Mouse (Mus musculus) ES-Bruce4 (cell line): Measurements from ENCODE around the gene Slc7a7. TPM values are rescaled to one million over a fixed set of nuclear protein-coding genes. Genes with fewer than 3 reads are reported as not detected.

Source experiments
- H3K27ac ChIP-seq: 2 replicates; pipeline ENCODE4 v1.5.1; 2012; ENCODE audit warnings: low read length, inconsistent platforms; ENCODE audit not compliant: insufficient read depth
- H3K27me3 ChIP-seq: 2 replicates; pipeline ENCODE4 v1.6.1; 2012; ENCODE audit warnings: mild to moderate bottlenecking, low read length, inconsistent platforms; ENCODE audit not compliant: control insufficient read depth, poor library complexity, insufficient read depth, severe bottlenecking
- H3K36me3 ChIP-seq: 2 replicates; pipeline ENCODE4 v1.6.1; 2012; ENCODE audit warnings: inconsistent platforms, mild to moderate bottlenecking, low read length, moderate library complexity; ENCODE audit not compliant: control insufficient read depth, poor library complexity, insufficient read depth, severe bottlenecking
- H3K4me1 ChIP-seq: one replicate; pipeline ENCODE4 v1.8.1; 2011; ENCODE audit warnings: low read length; ENCODE audit not compliant: control insufficient read depth, insufficient read depth
- H3K4me3 ChIP-seq: 2 replicates; pipeline ENCODE4 v1.5.1; 2011; ENCODE audit warnings: low read depth, mild to moderate bottlenecking, low read length
- H3K9ac ChIP-seq: 2 replicates; pipeline ENCODE4 v1.6.1; 2012; ENCODE audit warnings: low read depth, mild to moderate bottlenecking, inconsistent platforms; ENCODE audit not compliant: poor library complexity, severe bottlenecking
- H3K9me3 ChIP-seq: replicated peaks from 2 replicates; pipeline ENCODE4 v1.6.1; 2012; ENCODE audit warnings: mild to moderate bottlenecking, low read length, inconsistent platforms; ENCODE audit not compliant: control insufficient read depth, poor library complexity, insufficient read depth, severe bottlenecking
- CTCF ChIP-seq: IDR thresholded peaks from one replicate; pipeline ENCODE4 v1.8.1; 2011; ENCODE audit warnings: low read depth, low read length
- EP300 ChIP-seq: IDR thresholded peaks from 2 replicates; pipeline ENCODE4 v1.6.1; 2011; ENCODE audit warnings: low read depth, low read length; ENCODE audit not compliant: insufficient read depth
- POLR2A ChIP-seq: IDR thresholded peaks from one replicate; pipeline ENCODE4 v1.8.1; 2011; ENCODE audit warnings: low read length; ENCODE audit not compliant: insufficient read depth
- polyA plus RNA-seq: library from polyadenylated mRNA; stranded (reverse); fragments of >200 nt; gene quantifications from 2 replicates; pipeline ENCODE4 v1.2.4, GENCODE M21; 2011; ENCODE audit warnings: low read depth; ENCODE audit not compliant: missing spikeins, insufficient read depth, insufficient read length

Slc7a7 gene
- polyA plus RNA-seq, 1 experiment, result 46.6 TPM

DNA sequence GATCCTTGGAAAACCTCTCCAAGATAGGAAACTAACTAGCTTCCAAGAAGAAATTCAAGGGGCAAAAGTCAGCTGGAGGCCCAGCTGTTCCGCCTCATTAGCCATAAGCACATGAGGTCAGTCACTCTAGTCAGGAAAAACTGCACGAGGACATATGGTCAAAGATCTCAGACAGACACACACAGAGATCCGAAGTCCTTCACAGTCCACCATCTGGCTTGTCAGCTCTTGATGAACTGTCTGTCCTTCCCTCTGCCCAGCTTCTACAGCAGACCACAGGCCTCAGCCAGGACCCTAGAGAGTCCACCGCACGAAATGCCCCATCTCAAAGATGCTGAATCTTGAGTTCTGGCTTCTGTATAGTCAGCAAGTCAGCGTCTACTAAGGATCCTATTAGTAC is 30.0 kb downstream of the Slc7a7 start:
- Histone ChIP-seq H3K4me1 (peaks cover 6% of the 10 kb centered on the region), H3K4me3 (no peak overlapping the region), H3K27ac (no peak overlapping the region), H3K36me3 (peaks cover 33% of the 10 kb centered on the region), H3K9me3 (no peaks in the 10 kb centered on the region), H3K27me3 (no peaks in the 10 kb centered on the region), H3K9ac (no peak overlapping the region)
- TF ChIP-seq POLR2A (no peak), CTCF (no peak), EP300 (no peak)

GRCm38 (mm10) chr14:54385968-54386618 is 31.5 kb downstream of the Slc7a7 start:
- Histone ChIP-seq H3K27ac (peak overlapping the region; percentile 36), H3K27me3 (no peaks in the 10 kb centered on the region), H3K4me3 (no peak overlapping the region), H3K36me3 (peaks cover 28% of the 10 kb centered on the region), H3K9ac (no peak overlapping the region), H3K4me1 (peaks cover 12% of the 10 kb centered on the region), H3K9me3 (no peaks in the 10 kb centered on the region)
- TF ChIP-seq EP300, result no peak
- no peak for TF ChIP-seq CTCF
- TF ChIP-seq POLR2A, result no peak

DNA sequence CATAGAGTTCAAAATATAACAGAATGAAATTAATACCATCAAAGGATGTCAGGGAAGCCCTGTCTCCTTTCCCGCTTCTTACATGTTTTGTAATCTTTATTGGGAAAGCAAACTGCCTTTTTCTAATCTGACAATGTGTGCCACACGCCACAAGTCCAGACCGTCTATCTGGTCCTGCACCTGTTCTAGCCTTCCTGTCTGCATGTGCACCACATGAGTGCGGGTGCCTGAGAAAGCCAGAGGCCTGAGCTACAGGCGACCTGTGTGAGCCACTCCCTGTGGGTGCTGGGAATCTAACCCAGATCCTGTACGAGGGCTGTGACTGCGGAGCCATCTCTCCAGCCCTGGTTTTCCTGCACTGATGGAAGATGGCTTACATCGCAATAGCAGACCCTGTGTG is 33.2 kb downstream of the Slc7a7 start:
- H3K4me1 ChIP-seq, result peaks cover 12% of the 10 kb centered on the region
- no peak overlapping the region for H3K9ac ChIP-seq
- no peaks in the 10 kb centered on the region for H3K27me3 ChIP-seq
- no peak overlapping the region for H3K4me3 ChIP-seq
- H3K36me3 ChIP-seq, result peaks cover 23% of the 10 kb centered on the region; the same call in 1 of the 2 replicates
- peak overlapping the region; percentile 52; the same call in 1 of the 2 replicates for H3K27ac ChIP-seq
- no peaks in the 10 kb centered on the region for H3K9me3 ChIP-seq
- TF ChIP-seq POLR2A (no peak), CTCF (no peak), EP300 (no peak)

DNA sequence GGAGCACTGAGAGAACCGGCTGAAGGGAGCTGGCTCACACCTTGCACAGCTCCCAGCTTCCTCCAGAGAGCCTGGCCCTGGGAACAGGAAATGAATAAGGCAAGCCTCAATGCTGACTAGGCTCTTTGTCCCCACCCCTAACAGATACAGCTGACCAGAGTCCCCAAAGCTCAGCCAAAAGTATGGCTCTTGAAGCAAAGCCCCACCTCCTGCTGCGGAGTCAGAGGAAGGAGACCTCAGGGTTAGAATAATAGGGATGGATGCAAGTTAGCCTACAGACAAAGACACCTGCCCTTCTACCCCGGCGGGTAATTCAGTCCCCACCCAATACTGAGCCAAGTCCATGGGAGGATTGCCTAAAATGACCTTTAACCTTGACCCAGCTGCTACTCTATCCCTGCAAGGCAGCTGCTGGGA is 34.2 kb downstream of the Slc7a7 start:
- Histone ChIP-seq H3K27me3 (no peaks in the 10 kb centered on the region), H3K4me3 (no peak overlapping the region), H3K9ac (no peak overlapping the region), H3K27ac (peak overlapping the region; percentile 88), H3K36me3 (peaks cover 28% of the 10 kb centered on the region), H3K4me1 (peaks cover 12% of the 10 kb centered on the region), H3K9me3 (no peaks in the 10 kb centered on the region)
- TF ChIP-seq CTCF (no peak), POLR2A (no peak), EP300 (peak; percentile 92)

GRCm38 (mm10) chr14:54382641-54383040 is 34.9 kb downstream of the Slc7a7 start:
- H3K4me1 ChIP-seq, result peaks cover 12% of the 10 kb centered on the region
- H3K27me3 ChIP-seq, result no peaks in the 10 kb centered on the region
- H3K9ac ChIP-seq, result no peak overlapping the region
- TF ChIP-seq POLR2A (no peak), CTCF (no peak), EP300 (no peak)
- H3K36me3 ChIP-seq, result peaks cover 22% of the 10 kb centered on the region
- no peak overlapping the region for H3K4me3 ChIP-seq
- H3K27ac ChIP-seq, result peak overlapping the region; percentile 85
- no peaks in the 10 kb centered on the region for H3K9me3 ChIP-seq

DNA sequence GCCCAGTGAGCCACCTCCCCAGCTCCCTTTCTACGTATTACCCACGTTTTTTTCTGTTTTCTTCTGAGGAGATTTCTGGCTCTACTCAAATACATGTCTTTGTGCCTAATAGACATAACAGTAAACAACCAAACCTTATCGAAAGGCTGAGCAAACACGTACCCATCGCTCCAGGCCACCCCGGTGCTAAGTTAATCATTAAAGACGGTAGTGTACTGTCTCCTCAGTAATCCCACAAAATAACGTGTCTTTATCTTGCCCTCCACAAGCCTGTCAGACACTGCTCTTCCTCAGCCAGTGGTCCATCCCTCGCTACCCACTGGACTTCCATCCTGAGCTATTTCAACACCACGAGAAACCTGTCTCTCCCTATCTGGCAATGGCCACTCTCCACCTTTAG is 35.8 kb downstream of the Slc7a7 start:
- Histone ChIP-seq H3K27ac (no peak overlapping the region), H3K27me3 (no peaks in the 10 kb centered on the region), H3K9ac (no peak overlapping the region), H3K4me3 (no peak overlapping the region), H3K4me1 (peaks cover 12% of the 10 kb centered on the region), H3K9me3 (no peaks in the 10 kb centered on the region), H3K36me3 (peaks cover 14% of the 10 kb centered on the region)
- TF ChIP-seq CTCF (no peak), POLR2A (no peak), EP300 (no peak)
